Mouse (Mus musculus): ENCODE results near the gene B4galt2. TPM values are rescaled to one million over a fixed set of nuclear protein-coding genes. Genes with fewer than 3 reads are reported as not detected.

B4galt2 gene
- polyA plus RNA-seq, 1 experiment: not detected

DNA sequence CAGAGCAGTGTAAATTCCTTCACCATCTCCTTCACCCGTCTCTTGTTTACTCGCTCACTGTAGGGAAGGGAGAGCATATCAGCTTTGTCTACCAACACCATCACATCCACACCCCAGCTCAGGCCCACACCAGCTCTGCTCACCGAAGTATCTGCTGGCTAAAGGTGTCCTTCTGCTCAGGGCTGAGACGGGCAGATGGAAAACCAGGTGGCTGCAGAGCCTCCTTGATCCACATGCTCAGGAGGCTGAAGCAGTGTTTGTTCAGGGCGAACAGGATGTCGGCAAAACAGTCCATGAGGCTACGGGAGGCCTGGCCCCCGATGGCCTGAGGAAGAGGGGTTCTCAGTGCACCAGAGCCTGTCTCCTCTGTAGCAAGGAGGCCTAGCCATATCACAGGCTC is 11.3 kb upstream of the B4galt2 start:
- Histone ChIP-seq H3K4me3 (ENCODE audit: insufficient read depth, low read depth, low read length) (no peak overlapping the region), H3K4me1 (ENCODE audit: control insufficient read depth, insufficient read depth, low read length) (peaks cover 9% of the 10 kb centered on the region), H3K27ac (ENCODE audit: insufficient read depth, low read depth, low read length) (no peak overlapping the region)
- no peak for TF ChIP-seq POLR2A (IDR thresholded peaks at IDR 0.05; ENCODE audit: insufficient read depth, low read depth, low read length)
- no peak for TF ChIP-seq CTCF (IDR thresholded peaks at IDR 0.05; ENCODE audit: insufficient read depth, low read depth, low read length)
- WGBS: 89% methylated on average over 8 of the region's 8 CpGs

DNA sequence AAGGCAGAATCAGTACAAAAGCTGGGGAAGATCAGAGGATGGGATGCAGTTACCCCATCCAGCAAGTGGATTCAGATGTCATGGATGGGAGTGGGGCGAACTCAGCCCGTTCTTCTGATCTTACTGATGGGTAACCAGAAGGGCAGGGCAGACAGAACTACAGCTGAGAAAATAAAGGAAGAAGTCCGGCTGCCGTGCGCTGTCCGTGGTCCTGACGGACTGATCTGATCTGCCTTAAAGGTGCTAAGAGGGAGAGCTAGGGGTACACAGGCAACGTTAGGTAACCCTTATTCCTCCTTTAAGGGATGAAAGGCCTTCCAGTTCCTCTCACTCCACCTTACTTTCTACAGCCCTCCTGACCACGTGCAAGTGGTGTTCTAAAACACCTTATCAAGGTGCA is 10.1 kb upstream of the B4galt2 start:
- TF ChIP-seq POLR2A (IDR thresholded peaks at IDR 0.05; ENCODE audit: insufficient read depth, low read depth, low read length) (no peak), CTCF (IDR thresholded peaks at IDR 0.05; ENCODE audit: insufficient read depth, low read depth, low read length) (no peak)
- H3K4me3 ChIP-seq (ENCODE audit: insufficient read depth, low read depth, low read length): no peak overlapping the region
- H3K27ac ChIP-seq (ENCODE audit: insufficient read depth, low read depth, low read length): no peak overlapping the region
- WGBS: 40% methylated on average over 9 of the region's 9 CpGs
- peaks cover 9% of the 10 kb centered on the region for H3K4me1 ChIP-seq (ENCODE audit: control insufficient read depth, insufficient read depth, low read length)

DNA sequence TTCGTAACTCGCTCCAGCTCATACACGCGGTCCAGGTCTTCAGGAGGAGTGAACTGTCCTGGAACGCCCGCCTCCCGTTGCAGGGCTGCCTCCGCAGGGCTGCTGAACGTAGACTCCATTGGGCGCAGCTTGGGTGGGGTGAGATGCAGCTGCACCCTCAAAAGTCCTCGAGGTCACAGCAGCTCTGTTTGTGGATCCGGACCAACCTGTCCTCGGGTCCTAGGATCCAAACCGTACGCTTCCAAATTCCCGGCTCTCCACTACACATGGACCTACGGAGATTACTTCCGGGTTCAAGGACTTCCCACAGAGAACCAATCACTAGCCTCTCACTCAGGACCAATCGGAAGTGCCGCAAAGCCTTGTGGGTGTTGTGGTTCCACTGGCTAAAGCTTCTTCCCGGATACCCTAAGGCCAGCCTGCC is 8.5 kb upstream of the B4galt2 start, which contains the start of gene Dph2:
Dph2 (minus strand) TSS at position 295 of the 424 bp plus-strand sequence.
- Histone ChIP-seq H3K4me1 (ENCODE audit: control insufficient read depth, insufficient read depth, low read length) (peaks cover 9% of the 10 kb centered on the region), H3K4me3 (ENCODE audit: insufficient read depth, low read depth, low read length) (peak within 1 kb of the TSS; percentile 72), H3K27ac (ENCODE audit: insufficient read depth, low read depth, low read length) (0 out of 2 replicates have a peak within 1 kb of the TSS, but pooled peaks have one; percentile 3)
- WGBS: 0% methylated on average over 21 of the region's 21 CpGs
- TF ChIP-seq POLR2A (IDR thresholded peaks at IDR 0.05; ENCODE audit: insufficient read depth, low read depth, low read length) (no peak), CTCF (IDR thresholded peaks at IDR 0.05; ENCODE audit: insufficient read depth, low read depth, low read length) (no peak)

DNA sequence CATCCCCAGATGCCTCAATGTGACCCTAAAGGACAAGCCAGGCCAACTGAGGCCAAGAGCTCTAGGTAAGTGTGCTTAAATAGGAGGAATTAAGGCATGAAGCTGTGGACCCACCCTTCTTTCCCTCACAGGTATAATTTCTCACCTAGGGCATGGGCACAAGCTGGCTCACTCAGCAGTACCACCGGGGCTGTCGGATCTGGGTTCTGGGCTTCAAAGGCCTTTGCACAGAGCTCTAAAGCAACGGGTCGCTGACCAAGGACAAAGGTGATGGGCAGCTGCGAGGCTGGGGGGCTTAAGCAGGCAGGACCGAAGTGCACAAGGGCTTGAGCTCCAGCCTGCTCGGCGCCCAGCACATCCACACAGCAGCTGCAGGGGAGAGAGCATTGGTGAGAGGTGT is 7.5 kb upstream of the B4galt2 start:
- H3K4me1 ChIP-seq (ENCODE audit: control insufficient read depth, insufficient read depth, low read length): peaks cover 15% of the 10 kb centered on the region
- H3K4me3 ChIP-seq (ENCODE audit: insufficient read depth, low read depth, low read length): no peak overlapping the region
- 55% methylated on average over 8 of the region's 8 CpGs for WGBS
- TF ChIP-seq POLR2A (IDR thresholded peaks at IDR 0.05; ENCODE audit: insufficient read depth, low read depth, low read length) (no peak), CTCF (IDR thresholded peaks at IDR 0.05; ENCODE audit: insufficient read depth, low read depth, low read length) (no peak)
- no peak overlapping the region for H3K27ac ChIP-seq (ENCODE audit: insufficient read depth, low read depth, low read length)

DNA sequence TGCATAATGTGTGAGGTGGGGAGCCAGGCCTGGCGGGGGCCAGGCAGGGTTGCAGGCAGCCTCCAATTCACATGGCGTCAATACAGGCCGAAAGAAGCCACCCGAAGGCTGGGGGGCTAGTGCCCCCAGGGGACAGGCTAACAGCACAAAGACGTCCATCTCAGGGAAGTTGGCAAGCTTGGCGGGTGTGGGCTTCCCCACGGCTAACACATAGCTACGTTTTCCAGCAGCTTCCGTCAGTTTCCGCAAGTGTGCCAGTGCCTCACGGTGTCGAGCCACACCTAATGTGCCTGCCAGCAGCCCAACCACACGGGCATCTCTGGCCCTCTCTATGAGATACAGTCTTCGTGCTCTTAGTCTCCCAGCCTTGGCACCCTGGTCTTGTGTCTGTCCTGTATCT is 6.7 kb upstream of the B4galt2 start:
- H3K27ac ChIP-seq (ENCODE audit: insufficient read depth, low read depth, low read length): no peak overlapping the region
- TF ChIP-seq CTCF (IDR thresholded peaks at IDR 0.05; ENCODE audit: insufficient read depth, low read depth, low read length) (no peak), POLR2A (IDR thresholded peaks at IDR 0.05; ENCODE audit: insufficient read depth, low read depth, low read length) (no peak)
- no peak overlapping the region for H3K4me3 ChIP-seq (ENCODE audit: insufficient read depth, low read depth, low read length)
- peaks cover 21% of the 10 kb centered on the region for H3K4me1 ChIP-seq (ENCODE audit: control insufficient read depth, insufficient read depth, low read length)
- WGBS: 89% methylated on average over 14 of the region's 14 CpGs

DNA sequence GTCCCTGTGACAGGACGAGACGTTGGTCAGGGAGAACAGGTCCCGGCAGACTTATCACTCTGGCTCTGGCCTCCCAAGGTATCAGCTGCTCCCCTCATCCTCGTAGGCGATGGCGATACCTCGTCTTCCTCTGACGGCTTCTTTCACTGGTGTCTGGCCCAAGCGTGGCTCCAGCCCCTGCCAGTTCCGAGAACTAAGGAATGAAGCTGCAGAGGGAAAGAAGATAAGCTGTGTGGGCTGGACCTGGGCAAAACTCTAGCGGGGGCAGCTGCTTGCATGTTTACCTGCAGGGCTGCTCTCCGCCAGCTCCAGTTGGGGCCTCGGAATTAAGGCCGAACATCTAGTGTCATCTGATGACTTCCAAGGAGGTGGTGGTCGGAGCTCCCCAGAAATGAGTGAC is 6.2 kb upstream of the B4galt2 start:
- H3K4me1 ChIP-seq (ENCODE audit: control insufficient read depth, insufficient read depth, low read length): peaks cover 25% of the 10 kb centered on the region
- TF ChIP-seq CTCF (IDR thresholded peaks at IDR 0.05; ENCODE audit: insufficient read depth, low read depth, low read length) (no peak), POLR2A (IDR thresholded peaks at IDR 0.05; ENCODE audit: insufficient read depth, low read depth, low read length) (no peak)
- 91% methylated on average over 15 of the region's 15 CpGs for whole genome bisulfite sequencing

DNA sequence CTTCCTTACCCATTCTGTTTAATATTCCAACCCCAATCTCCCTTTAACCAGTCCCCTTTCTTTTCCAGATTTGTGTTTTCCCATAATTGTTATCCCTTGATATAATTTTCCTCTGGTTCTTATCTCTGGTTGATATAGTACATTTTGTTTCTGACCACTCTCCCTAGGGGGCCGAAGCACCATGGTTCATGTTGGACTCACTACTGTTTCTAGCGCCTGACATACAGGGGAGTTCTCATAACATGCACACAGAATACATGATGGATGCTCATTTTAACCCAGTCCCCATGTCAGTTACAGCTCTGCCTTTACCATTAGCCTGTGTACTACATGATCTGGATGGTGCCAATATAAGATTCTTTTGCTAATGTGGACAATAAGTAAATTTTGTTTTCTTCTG is 4.6 kb upstream of the B4galt2 start:
- Histone ChIP-seq H3K4me3 (ENCODE audit: insufficient read depth, low read depth, low read length) (no peak overlapping the region), H3K27ac (ENCODE audit: insufficient read depth, low read depth, low read length) (no peak overlapping the region), H3K4me1 (ENCODE audit: control insufficient read depth, insufficient read depth, low read length) (peaks cover 34% of the 10 kb centered on the region)
- WGBS: 82% methylated on average over 2 of the region's 2 CpGs
- no peak for TF ChIP-seq POLR2A (IDR thresholded peaks at IDR 0.05; ENCODE audit: insufficient read depth, low read depth, low read length)
- no peak for TF ChIP-seq CTCF (IDR thresholded peaks at IDR 0.05; ENCODE audit: insufficient read depth, low read depth, low read length)

More for the DNA sequence above, 6.2 kb upstream of the B4galt2 start:
- Histone ChIP-seq H3K4me3 (ENCODE audit: insufficient read depth, low read depth, low read length) (no peak overlapping the region), H3K27ac (ENCODE audit: insufficient read depth, low read depth, low read length) (no peak overlapping the region)

DNA sequence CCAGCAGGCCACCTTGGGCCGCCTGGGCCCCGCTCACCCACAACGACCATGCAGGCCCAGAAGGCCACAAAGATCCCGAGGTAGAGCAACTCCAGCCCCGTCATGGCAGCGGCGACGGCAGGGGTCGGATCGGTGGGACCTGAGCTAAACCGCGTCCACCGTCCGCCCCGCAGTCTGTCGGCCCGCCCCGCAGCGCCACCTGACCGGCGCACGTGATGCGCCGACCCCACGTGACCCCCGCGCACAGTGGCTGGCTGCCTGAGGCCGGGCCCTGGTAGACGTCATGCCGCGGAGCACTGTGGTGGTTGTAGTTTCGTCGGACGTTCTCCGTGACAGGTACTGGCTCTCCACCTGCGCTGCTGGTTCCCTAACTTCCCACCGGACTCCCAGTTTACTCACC is 3.8 kb upstream of the B4galt2 start, which contains the start of gene Atp6v0b:
Atp6v0b (minus strand) TSS at position 201 of the 400 bp plus-strand sequence.
- no peak for TF ChIP-seq CTCF (IDR thresholded peaks at IDR 0.05; ENCODE audit: insufficient read depth, low read depth, low read length)
- peak; percentile 89 for TF ChIP-seq POLR2A (IDR thresholded peaks at IDR 0.05; ENCODE audit: insufficient read depth, low read depth, low read length)
- H3K4me1 ChIP-seq (ENCODE audit: control insufficient read depth, insufficient read depth, low read length): peaks cover 36% of the 10 kb centered on the region
- 0% methylated on average over 37 of the region's 37 CpGs for WGBS
- H3K27ac ChIP-seq (ENCODE audit: insufficient read depth, low read depth, low read length): 0 out of 2 replicates have a peak within 1 kb of the TSS, but pooled peaks have one; percentile 42
- peak within 1 kb of the TSS; percentile 88 for H3K4me3 ChIP-seq (ENCODE audit: insufficient read depth, low read depth, low read length)

DNA sequence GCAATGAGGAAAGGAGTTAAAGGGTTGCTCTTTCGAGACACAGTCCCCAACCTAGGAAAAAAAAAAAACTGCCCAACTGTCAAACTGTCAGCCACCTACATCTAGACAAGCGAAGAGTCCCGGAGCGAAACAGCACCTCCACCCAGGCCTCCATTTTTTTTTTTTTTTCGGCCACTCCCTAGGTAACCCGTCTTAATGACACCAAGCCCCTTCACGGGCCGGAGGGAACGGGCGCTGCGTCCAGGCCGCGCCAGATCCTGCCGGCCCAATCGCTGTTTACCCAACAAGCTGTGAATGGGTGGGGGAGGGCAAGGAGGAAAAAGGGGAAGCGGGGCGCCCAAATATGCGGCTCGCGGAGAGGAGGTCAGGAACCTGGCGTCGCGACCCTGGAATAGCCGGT is 3.4 kb upstream of the B4galt2 start:
- H3K4me1 ChIP-seq (ENCODE audit: control insufficient read depth, insufficient read depth, low read length): peaks cover 38% of the 10 kb centered on the region
- WGBS: 1% methylated on average over 24 of the region's 24 CpGs
- TF ChIP-seq CTCF (IDR thresholded peaks at IDR 0.05; ENCODE audit: insufficient read depth, low read depth, low read length) (no peak), POLR2A (IDR thresholded peaks at IDR 0.05; ENCODE audit: insufficient read depth, low read depth, low read length) (no peak)
- 0 out of 2 replicates have a peak overlapping the region, but pooled peaks have one; percentile 42 for H3K27ac ChIP-seq (ENCODE audit: insufficient read depth, low read depth, low read length)
- peak overlapping the region; percentile 88 for H3K4me3 ChIP-seq (ENCODE audit: insufficient read depth, low read depth, low read length)

Measured in olfactory bulb, adult 2 months (tissue).